In genomic region chr7:45126147-45126843, GRCm38 (mm10) we compare ENCODE assay signal across 8 mouse cellular contexts. TPM values are rescaled to one million over a fixed set of nuclear protein-coding genes. Genes with fewer than 3 reads are reported as not detected.
DNase-seq lines count a peak whose midpoint lies in the region; ATAC-seq and TF ChIP-seq lines count a peak whose summit lies in the region.
"Had no signal": no experiment of that assay in that cellular context is flagged by ENCODE, and none has a peak within 500 bp of the region (broad histone marks: within the 10 kb centered on the region; RNA-seq: fewer than 3 reads in every experiment).

No protein-coding gene starts in this region.

- H3K4me2 ChIP-seq in limb, embryonic 12.5 days: peak overlapping the region; percentile 92
- H3K4me2 ChIP-seq in stomach, embryonic 14.5 days (replicated peaks; ENCODE audit: low read depth, low read length): peak overlapping the region; percentile 87

- TF ChIP-seq CTCF in liver, adult 2 months (IDR thresholded peaks at IDR 0.05; ENCODE audit: low read depth, low read length): no peak
- no peak for TF ChIP-seq CTCF in embryonic fibroblast, embryonic 13.5 days (IDR thresholded peaks at IDR 0.05; ENCODE audit: borderline replicate concordance, insufficient read depth, low read length)

- peaks cover 11% of the 10 kb centered on the region; the same call in 1 of the 2 replicates for H3K79me2 ChIP-seq in liver, adult 2 months (ENCODE audit: control insufficient read depth, insufficient read depth, low read length)

- peaks cover 35% of the 10 kb centered on the region for H3K4me1 ChIP-seq in liver, adult 2 months (ENCODE audit: control insufficient read depth, insufficient read depth, low read length)
- H3K4me1 ChIP-seq in embryonic fibroblast, embryonic 13.5 days (ENCODE audit: control insufficient read depth, insufficient read depth, low read length): 0 out of 2 replicates have a peak, but pooled peaks cover 5% of the 10 kb centered on the region
- H3K4me1 ChIP-seq in limb, embryonic 12.5 days (replicated peaks): peaks cover 48% of the 10 kb centered on the region
- H3K4me1 ChIP-seq in stomach, embryonic 14.5 days (ENCODE audit: control insufficient read depth, insufficient read depth, low read length): peaks cover 31% of the 10 kb centered on the region

- DNase-seq in liver, adult 2 months (ENCODE audit: extremely low read depth, low read depth, low spot score): no peak
- DNase-seq in liver: no peak
- DNase-seq in right cerebral cortex, postnatal 25 days: no peak
- no peak for DNase-seq in retina, postnatal 1 day
- DNase-seq: spleen, adult 18-20 months had no signal

- peaks cover 29% of the 10 kb centered on the region; the same call in 1 of the 2 replicates for H3K36me3 ChIP-seq in liver, adult 2 months (ENCODE audit: control insufficient read depth, insufficient read depth, low read length)
- peaks cover 45% of the 10 kb centered on the region for H3K36me3 ChIP-seq in limb, embryonic 12.5 days
- H3K36me3 ChIP-seq in stomach, embryonic 14.5 days (ENCODE audit: control insufficient read depth, insufficient read depth, low read length): peaks cover 46% of the 10 kb centered on the region

- no peak for TF ChIP-seq POLR2A in liver, adult 2 months (IDR thresholded peaks at IDR 0.05; ENCODE audit: extremely low read depth, insufficient read depth, low read length)
- no peak for TF ChIP-seq POLR2A in embryonic fibroblast, embryonic 13.5 days (IDR thresholded peaks at IDR 0.05; ENCODE audit: low read depth, low read length)

- WGBS in liver, adult 2 months: 78% methylated on average over 17 of the region's 17 CpGs
- WGBS in limb, embryonic 12.5 days: 76% methylated on average over 17 of the region's 17 CpGs
- WGBS in stomach, embryonic 14.5 days: 70% methylated on average over 17 of the region's 17 CpGs

- no peak overlapping the region for H3K27ac ChIP-seq in liver, adult 2 months (replicated peaks; ENCODE audit: insufficient read depth, low read depth, low read length)
- H3K27ac ChIP-seq in embryonic fibroblast, embryonic 13.5 days (ENCODE audit: insufficient read depth, low read length): peak overlapping the region; percentile 77
- H3K27ac ChIP-seq in limb, embryonic 12.5 days: peak overlapping the region; percentile 93
- H3K27ac ChIP-seq in stomach, embryonic 14.5 days (ENCODE audit: low read length): peak overlapping the region; percentile 87; the same call in 1 of the 2 replicates

- H3K27me3 ChIP-seq in liver, adult 2 months (ENCODE audit: control insufficient read depth, insufficient read depth, low read length): no peaks in the 10 kb centered on the region
- H3K27me3 ChIP-seq in limb, embryonic 12.5 days: no peaks in the 10 kb centered on the region
- H3K27me3 ChIP-seq in stomach, embryonic 14.5 days (ENCODE audit: control insufficient read depth, insufficient read depth, low read length): no peaks in the 10 kb centered on the region

- H3K9me3 ChIP-seq in limb, embryonic 12.5 days: no peaks in the 10 kb centered on the region
- no peaks in the 10 kb centered on the region for H3K9me3 ChIP-seq in stomach, embryonic 14.5 days (ENCODE audit: control insufficient read depth, low read depth, low read length)

- H3K4me3 ChIP-seq in liver, adult 2 months (ENCODE audit: insufficient read depth, low read depth, low read length): no peak overlapping the region
- peak overlapping the region; percentile 99 for H3K4me3 ChIP-seq in embryonic fibroblast, embryonic 13.5 days (ENCODE audit: insufficient read depth, low read length)
- H3K4me3 ChIP-seq in limb, embryonic 12.5 days (replicated peaks): peak overlapping the region; percentile 91
- peak overlapping the region; percentile 93 for H3K4me3 ChIP-seq in stomach, embryonic 14.5 days (ENCODE audit: low read depth, low read length)

- peak overlapping the region; percentile 95 for H3K9ac ChIP-seq in liver, adult 2 months (ENCODE audit: low read depth, low read length)
- H3K9ac ChIP-seq in limb, embryonic 12.5 days (replicated peaks): peak overlapping the region; percentile 99
- H3K9ac ChIP-seq in stomach, embryonic 14.5 days (replicated peaks; ENCODE audit: low read depth, low read length): peak overlapping the region; percentile 99

- ATAC-seq in limb, embryonic 12.5 days (ENCODE audit: insufficient number of reproducible peaks, insufficient read depth, low FRiP score, low TSS enrichment, low read depth): no peak
- ATAC-seq in stomach, embryonic 14.5 days (ENCODE audit: insufficient number of reproducible peaks, insufficient read depth, low FRiP score, low read depth): no peak

RNA-seq across cellular contexts. Expression of gene Rps11, which starts 2.1 kb away (rescaled TPM):
- 355 and 400 TPM in 2 replicates for total RNA-seq in liver, adult 2 months (2014; rRNA removed)
- 95.1 and 111 TPM in 2 replicates for polyA plus RNA-seq in liver, adult 2 months (2012; rRNA removed)
- 1,929 and 1,977 TPM in 2 replicates for polyA plus RNA-seq in embryonic fibroblast, embryonic 13.5 days (2011; ENCODE audit: insufficient read length, low read depth, missing spikeins)
- polyA plus RNA-seq in limb, embryonic 12.5 days (2016; fragmentation: Nextera tagmentation; extraction: Ambion mirVana): 1,572 and 1,576 TPM in 2 replicates
- 1,682 and 1,777 TPM in 2 replicates for polyA plus RNA-seq in stomach, embryonic 14.5 days (2014; fragmentation: Nextera tagmentation; extraction: Ambion mirVana)

RNA-seq across cellular contexts. Expression of gene Rpl13a, which starts 2.3 kb away (rescaled TPM):
- total RNA-seq in liver, adult 2 months (2014; rRNA removed): 1,440 and 1,681 TPM in 2 replicates
- polyA plus RNA-seq in liver, adult 2 months (2012; rRNA removed): 488 and 544 TPM in 2 replicates
- polyA plus RNA-seq in embryonic fibroblast, embryonic 13.5 days (2011; ENCODE audit: insufficient read length, low read depth, missing spikeins): 3,288 and 3,370 TPM in 2 replicates
- 1,352 and 1,447 TPM in 2 replicates for polyA plus RNA-seq in limb, embryonic 12.5 days (2016; fragmentation: Nextera tagmentation; extraction: Ambion mirVana)
- 1,622 and 1,649 TPM in 2 replicates for polyA plus RNA-seq in stomach, embryonic 14.5 days (2014; fragmentation: Nextera tagmentation; extraction: Ambion mirVana)

RNA-seq across cellular contexts. Expression of gene Gm45713, which starts 9.7 kb away (rescaled TPM):
- 0.13 TPM in 1 of 2 replicates, not detected in the other for total RNA-seq in liver, adult 2 months (2014; rRNA removed)
- 0.98 TPM in 1 of 2 replicates, not detected in the other for polyA plus RNA-seq in liver, adult 2 months (2012; rRNA removed)
- polyA plus RNA-seq in embryonic fibroblast, embryonic 13.5 days (2011; ENCODE audit: insufficient read length, low read depth, missing spikeins): 1.8 TPM in 2 replicates
- polyA plus RNA-seq in limb, embryonic 12.5 days (2016; fragmentation: Nextera tagmentation; extraction: Ambion mirVana): 0.32 TPM in 1 of 2 replicates, not detected in the other
- 0.65 and 0.83 TPM in 2 replicates for polyA plus RNA-seq in stomach, embryonic 14.5 days (2014; fragmentation: Nextera tagmentation; extraction: Ambion mirVana)

RNA-seq across cellular contexts. Expression of gene Flt3l, which starts 9.9 kb away (rescaled TPM):
- total RNA-seq in liver, adult 2 months (2014; rRNA removed): 3.2 and 5.4 TPM in 2 replicates
- 20.8 and 30.8 TPM in 2 replicates for polyA plus RNA-seq in liver, adult 2 months (2012; rRNA removed)
- 9.4 and 17.1 TPM in 2 replicates for polyA plus RNA-seq in embryonic fibroblast, embryonic 13.5 days (2011; ENCODE audit: insufficient read length, low read depth, missing spikeins)
- polyA plus RNA-seq in limb, embryonic 12.5 days (2016; fragmentation: Nextera tagmentation; extraction: Ambion mirVana): 0.71 and 0.83 TPM in 2 replicates
- 2.1 and 2.9 TPM in 2 replicates for polyA plus RNA-seq in stomach, embryonic 14.5 days (2014; fragmentation: Nextera tagmentation; extraction: Ambion mirVana)

RNA-seq across cellular contexts. Expression of gene Fcgrt, which starts 22.6 kb away (rescaled TPM):
- 163 and 188 TPM in 2 replicates for total RNA-seq in liver, adult 2 months (2014; rRNA removed)
- 170 and 193 TPM in 2 replicates for polyA plus RNA-seq in liver, adult 2 months (2012; rRNA removed)
- 41.5 and 64.3 TPM in 2 replicates for polyA plus RNA-seq in embryonic fibroblast, embryonic 13.5 days (2011; ENCODE audit: insufficient read length, low read depth, missing spikeins)
- 12.3 and 13.4 TPM in 2 replicates for polyA plus RNA-seq in limb, embryonic 12.5 days (2016; fragmentation: Nextera tagmentation; extraction: Ambion mirVana)
- 78.6 and 79.9 TPM in 2 replicates for polyA plus RNA-seq in stomach, embryonic 14.5 days (2014; fragmentation: Nextera tagmentation; extraction: Ambion mirVana)

Comparison
In these comparisons a context has a peak if more than half of its experiments do, and no peak if none do; other contexts are left out.
1. RNA of gene Rps11, which starts 2.1 kb away (polyA plus RNA-seq): 1,929 to 1,977 TPM in embryonic fibroblast, embryonic 13.5 days, 1,682 to 1,777 TPM in stomach, embryonic 14.5 days and 1,572 to 1,576 TPM in limb, embryonic 12.5 days; 95.1 to 111 TPM in liver, adult 2 months; every median in the first group is over 10 times any median in the second.
2. Peak in every context shown above with its lines, with median percentiles within 50 percentile points of each other: H3K9ac ChIP-seq.